Comparison of ENCODE assay signal across 8 mouse cellular contexts in genomic region chr10:81217964-81218363, GRCm38 (mm10). TPM values are rescaled to one million over a fixed set of nuclear protein-coding genes. Genes with fewer than 3 reads are reported as not detected.
A peak's percentile ranks its signal among the peaks of the same experiment; 100 is the strongest.
DNase-seq lines count a peak whose midpoint lies in the region; ATAC-seq and TF ChIP-seq lines count a peak whose summit lies in the region.

No protein-coding gene starts in this region.

- DNase-seq in frontal cortex, postnatal 14 days (ENCODE audit: low spot score in 2 of 2), result no peak
- DNase-seq in NIH3T3 (ENCODE audit: low read depth), result peak; percentile 71
- DNase-seq in cerebellum, postnatal 10 days, result peak; percentile 77 to 87
- peak; percentile 46 for DNase-seq in large intestine, adult 2 months (ENCODE audit: low read depth, low spot score)
- peak; percentile 65 for DNase-seq in mesoderm, embryonic 11.5 days (ENCODE audit: low read depth, low spot score)
- peak; percentile 82 for DNase-seq in stomach, postnatal 0 days (ENCODE audit: low spot score)

- WGBS in heart, embryonic 16.5 days, result 32% methylated on average over 7 of the region's 7 CpGs
- WGBS in large intestine, adult 2 months, result 17% methylated on average over 7 of the region's 7 CpGs
- 27% methylated on average over 7 of the region's 7 CpGs for WGBS in stomach, postnatal 0 days

- H3K4me2 ChIP-seq in heart, embryonic 16.5 days (ENCODE audit: low read depth, low read length), result no peak overlapping the region
- no peak overlapping the region for H3K4me2 ChIP-seq in stomach, postnatal 0 days (replicated peaks; ENCODE audit: low read depth)

- H3K27ac ChIP-seq in heart, embryonic 16.5 days (ENCODE audit: low read length), result no peak overlapping the region
- H3K27ac ChIP-seq in stomach, postnatal 0 days (replicated peaks), result no peak overlapping the region

- no peak overlapping the region for H3K9ac ChIP-seq in heart, embryonic 16.5 days (ENCODE audit: low read length)
- H3K9ac ChIP-seq in stomach, postnatal 0 days (ENCODE audit: low read length), result no peak overlapping the region

- peak; percentile 87 for TF ChIP-seq CTCF in stomach, postnatal 0 days (IDR thresholded peaks at IDR 0.05; ENCODE audit: low read depth)

- no peaks in the 10 kb centered on the region for H3K27me3 ChIP-seq in heart, embryonic 16.5 days (ENCODE audit: control insufficient read depth, insufficient read depth, low read length)
- H3K27me3 ChIP-seq in stomach, postnatal 0 days (ENCODE audit: control insufficient read depth, insufficient read depth, low read length), result no peaks in the 10 kb centered on the region

- no peak for TF ChIP-seq EP300 in stomach, postnatal 0 days (optimal IDR thresholded peaks at IDR 0.05)

- H3K9me3 ChIP-seq in heart, embryonic 16.5 days (replicated peaks; ENCODE audit: control insufficient read depth, low read length), result no peaks in the 10 kb centered on the region
- no peaks in the 10 kb centered on the region for H3K9me3 ChIP-seq in stomach, postnatal 0 days (ENCODE audit: control insufficient read depth, low read length)

- ATAC-seq in frontal cortex, adult (ENCODE audit: low TSS enrichment), result peak; percentile 52; the same call in 1 of the 2 replicates
- ATAC-seq in heart, embryonic 16.5 days (replicated peaks; ENCODE audit: extremely low read depth, insufficient read depth, low FRiP score), result peak; percentile 64
- peak; percentile 68; the same call in 1 of the 2 replicates for ATAC-seq in stomach, postnatal 0 days (ENCODE audit: low FRiP score, low TSS enrichment)

- H3K36me3 ChIP-seq in heart, embryonic 16.5 days (ENCODE audit: control insufficient read depth, insufficient read depth), result no peaks in the 10 kb centered on the region
- no peaks in the 10 kb centered on the region for H3K36me3 ChIP-seq in stomach, postnatal 0 days (ENCODE audit: control insufficient read depth, insufficient read depth, low read length)

- no peaks in the 10 kb centered on the region for H3K4me1 ChIP-seq in heart, embryonic 16.5 days (ENCODE audit: control insufficient read depth, insufficient read depth, low read length)
- H3K4me1 ChIP-seq in stomach, postnatal 0 days (replicated peaks; ENCODE audit: control insufficient read depth, insufficient read depth), result no peaks in the 10 kb centered on the region

- no peak overlapping the region for H3K4me3 ChIP-seq in heart, embryonic 16.5 days (ENCODE audit: low read length)
- no peak overlapping the region for H3K4me3 ChIP-seq in stomach, postnatal 0 days (ENCODE audit: low read depth, low read length)

RNA-seq across cellular contexts. Expression of gene Atcay, which starts 12.7 kb away (rescaled TPM):
- polyA plus RNA-seq in heart, embryonic 16.5 days (2015; fragmentation: Nextera tagmentation; extraction: Ambion mirVana), result 0.31 and 0.33 TPM in 2 replicates
- 0.70 and 0.76 TPM in 2 replicates for polyA plus RNA-seq in large intestine, adult 2 months (2012; rRNA removed)
- polyA plus RNA-seq in stomach, postnatal 0 days (2015; fragmentation: Nextera tagmentation; extraction: Ambion mirVana), result 0.64 and 0.91 TPM in 2 replicates

RNA-seq across cellular contexts. Expression of gene Zfr2, which starts 15.0 kb away (rescaled TPM):
- polyA plus RNA-seq in heart, embryonic 16.5 days (2015; fragmentation: Nextera tagmentation; extraction: Ambion mirVana), result 5.0 and 6.2 TPM in 2 replicates
- polyA plus RNA-seq in large intestine, adult 2 months (2012; rRNA removed), result 5.1 and 8.2 TPM in 2 replicates
- polyA plus RNA-seq in stomach, postnatal 0 days (2015; fragmentation: Nextera tagmentation; extraction: Ambion mirVana), result 2.1 and 3.2 TPM in 2 replicates

RNA-seq across cellular contexts. Expression of gene Nmrk2, which starts 16.1 kb away (rescaled TPM):
- polyA plus RNA-seq in heart, embryonic 16.5 days (2015; fragmentation: Nextera tagmentation; extraction: Ambion mirVana), result 11.9 and 14.6 TPM in 2 replicates
- not detected in 2 replicates for polyA plus RNA-seq in large intestine, adult 2 months (2012; rRNA removed)
- 0.07 TPM in 1 of 2 replicates, not detected in the other for polyA plus RNA-seq in stomach, postnatal 0 days (2015; fragmentation: Nextera tagmentation; extraction: Ambion mirVana)

RNA-seq across cellular contexts. Expression of gene 4930442H23Rik, which starts 34.3 kb away (rescaled TPM):
- polyA plus RNA-seq in heart, embryonic 16.5 days (2015; fragmentation: Nextera tagmentation; extraction: Ambion mirVana), result 0.11 TPM in 2 replicates
- polyA plus RNA-seq in large intestine, adult 2 months (2012; rRNA removed), result not detected in 2 replicates
- polyA plus RNA-seq in stomach, postnatal 0 days (2015; fragmentation: Nextera tagmentation; extraction: Ambion mirVana), result 0.07 TPM in 1 of 2 replicates, not detected in the other

RNA-seq across cellular contexts. Expression of gene Matk, which starts 34.8 kb away (rescaled TPM):
- polyA plus RNA-seq in heart, embryonic 16.5 days (2015; fragmentation: Nextera tagmentation; extraction: Ambion mirVana), result 2.6 and 2.7 TPM in 2 replicates
- polyA plus RNA-seq in large intestine, adult 2 months (2012; rRNA removed), result 6.5 and 9.5 TPM in 2 replicates
- polyA plus RNA-seq in stomach, postnatal 0 days (2015; fragmentation: Nextera tagmentation; extraction: Ambion mirVana), result 1.0 and 1.6 TPM in 2 replicates

Comparison
In these comparisons a context has a peak if more than half of its experiments do, and no peak if none do; other contexts are left out.
1. DNase-seq: peak in NIH3T3 (single experiment), cerebellum, postnatal 10 days (2 of 2), large intestine, adult 2 months (single experiment), mesoderm, embryonic 11.5 days (single experiment) and stomach, postnatal 0 days (single experiment); none in frontal cortex, postnatal 14 days (0 of 2).
2. RNA of gene Nmrk2, which starts 16.1 kb away (polyA plus RNA-seq): 11.9 to 14.6 TPM in heart, embryonic 16.5 days; 0.07 TPM in stomach, postnatal 0 days and not detected in large intestine, adult 2 months; every median in the first group is over 10 times any median in the second.
3. Peak in every context shown above with its lines, with median percentiles within 50 percentile points of each other: ATAC-seq.